Mouse (Mus musculus) liver, postnatal 0 days (tissue): Measurements from ENCODE around the gene Shroom3.

ENCODE experiments used
- CTCF ChIP-seq: sonication (generic); IDR thresholded peaks from 2 replicates; pipeline ENCODE4 v1.5.1; 2016; ENCODE audit warnings: antibody characterized with exemption, low read depth
- EP300 ChIP-seq: IDR thresholded peaks from 2 replicates; pipeline ENCODE4 v1.6.1; 2016; ENCODE audit warnings: antibody characterized with exemption, low read depth, mild to moderate bottlenecking

DNA sequence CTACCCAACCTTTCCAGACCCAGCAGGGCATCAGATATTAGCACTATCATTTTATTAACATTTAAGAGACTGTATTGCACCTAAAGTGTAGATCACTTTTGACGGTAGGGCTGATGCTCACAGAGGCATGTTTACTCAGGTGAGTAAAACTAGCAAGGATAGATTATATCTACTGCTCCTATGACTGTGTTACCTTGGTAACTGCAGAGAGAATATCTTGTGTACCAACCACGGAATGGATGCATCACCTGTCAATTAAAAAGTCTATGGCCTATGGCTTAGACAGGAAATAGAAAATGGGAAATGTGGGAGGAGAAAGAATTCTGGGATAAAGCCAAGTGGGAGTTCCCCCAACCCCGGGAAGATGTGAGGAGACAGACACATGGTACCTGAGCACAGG, 48.3 kb upstream of the Shroom3 start:
- no peak for TF ChIP-seq CTCF
- TF ChIP-seq EP300, result no peak
